Mouse (Mus musculus) heart, adult 2 months (tissue): ENCODE results near the gene Dph5. TPM values are rescaled to one million over a fixed set of nuclear protein-coding genes. Genes with fewer than 3 reads are reported as not detected.

Experiments
- DNase-seq, 2 experiments: peaks; one replicate each; pipeline ENCODE4 v3.0.0; 2021
- H3K27ac ChIP-seq: fragments of 200-600 bp; 2 replicates; pipeline ENCODE4 v1.8.1; 2022
- H3K27me3 ChIP-seq: fragments of 200-500 bp; 2 replicates; pipeline ENCODE4 v1.6.1; 2012; ENCODE audit warnings: mild to moderate bottlenecking, low read length, inconsistent platforms, mixed read lengths; ENCODE audit not compliant: control insufficient read depth, insufficient read depth
- H3K36me3 ChIP-seq: fragments of 200-500 bp; 2 replicates; pipeline ENCODE4 v1.6.1; 2012; ENCODE audit warnings: low read length, inconsistent platforms; ENCODE audit not compliant: control insufficient read depth, insufficient read depth
- H3K4me1 ChIP-seq: fragments of 200-500 bp; 2 replicates; pipeline ENCODE4 v1.6.1; 2011; ENCODE audit warnings: low read length; ENCODE audit not compliant: control insufficient read depth, insufficient read depth
- H3K4me3 ChIP-seq: fragments of 200-600 bp; 2 replicates; pipeline ENCODE4 v1.8.1; 2022
- H3K79me2 ChIP-seq: fragments of 200-500 bp; replicated peaks from 2 replicates; pipeline ENCODE4 v1.6.1; 2012; ENCODE audit warnings: mild to moderate bottlenecking, inconsistent platforms, low read length, moderate library complexity, mixed read lengths; ENCODE audit not compliant: control insufficient read depth, insufficient read depth
- H3K9ac ChIP-seq: fragments of 200-500 bp; 2 replicates; pipeline ENCODE4 v1.6.1; 2012; ENCODE audit warnings: low read depth, mild to moderate bottlenecking, control low read depth, inconsistent platforms, low read length, mixed read lengths
- CTCF ChIP-seq: fragments of 200-600 bp; IDR thresholded peaks from 2 replicates; pipeline ENCODE4 v1.8.1; 2022; ENCODE audit warnings: antibody characterized with exemption, mild to moderate bottlenecking, moderate library complexity
- EP300 ChIP-seq: fragments of 200-500 bp; IDR thresholded peaks from 2 replicates; pipeline ENCODE4 v1.6.1; 2011; ENCODE audit warnings: low read depth, low read length, control low read depth; ENCODE audit not compliant: insufficient read depth
- POLR2A ChIP-seq: fragments of 200-500 bp; IDR thresholded peaks from 2 replicates; pipeline ENCODE4 v1.6.1; 2011; ENCODE audit warnings: mild to moderate bottlenecking, low read depth, low read length, control low read depth; ENCODE audit not compliant: insufficient read depth
- WGBS: fragments of 180-500 bp; shearing (Covaris S2); methylation state at CpG from one replicate; pipeline ENCODE4 v1.1.7; 2018; 5-methylcytosine and 5-hydroxymethylcytosine counted together
- intact Hi-C: fragments of 180-260 bp; cut with DNase I; formaldehyde crosslinking; loops from one replicate; pipeline ENCODE4 v1.15.1; 2025
- polyA plus RNA-seq: library from polyadenylated mRNA; depleted of rRNA; stranded (reverse); fragments of >200 nt; gene quantifications from 2 replicates; pipeline ENCODE4 v1.2.3, GENCODE M21; 2012
- total RNA-seq, 2 experiments: library from RNA; stranded (reverse); gene quantifications; 2 replicates each; pipeline ENCODE4 v1.2.3; 2021

The Dph5 gene
- total and polyA plus RNA-seq, 3 experiments: 3.3 to 8.4 (median 5.8) TPM

- Histone ChIP-seq H3K4me1 (peaks cover 6% of the 10 kb centered on the region), H3K9ac (no peak overlapping the region), H3K4me3 (no peak overlapping the region), H3K36me3 (peaks cover 7% of the 10 kb centered on the region), H3K27me3 (no peaks in the 10 kb centered on the region), H3K79me2 (no peaks in the 10 kb centered on the region), H3K27ac (peak overlapping the region; percentile 36)
- WGBS: 65% methylated on average over 6 of the region's 6 CpGs
- TF ChIP-seq EP300: no peak
- no peak for TF ChIP-seq CTCF
- TF ChIP-seq POLR2A: no peak
- no peak for DNase-seq
- intact Hi-C loops: no loop called here
These were observed 62.6 kb downstream of the Dph5 start for GRCm38 (mm10) chr3:115949921-115950877.

GRCm38 (mm10) chr3:115951221-115951620 is 63.6 kb downstream of the Dph5 start:
- TF ChIP-seq EP300 (no peak), POLR2A (0 out of 2 replicates have a peak, but pooled peaks have one; percentile 24)
- DNase-seq: no peak
- 63% methylated on average over 3 of the region's 3 CpGs for WGBS
- H3K27me3 ChIP-seq: no peaks in the 10 kb centered on the region
- no peaks in the 10 kb centered on the region for H3K79me2 ChIP-seq
- peaks cover 6% of the 10 kb centered on the region for H3K4me1 ChIP-seq
- peak overlapping the region; percentile 36 for H3K27ac ChIP-seq
- peaks cover 7% of the 10 kb centered on the region for H3K36me3 ChIP-seq
- no peak overlapping the region for H3K9ac ChIP-seq
- intact Hi-C loops: no loop called here
- no peak overlapping the region for H3K4me3 ChIP-seq

GRCm38 (mm10) chr3:115952356-115952755 is 64.7 kb downstream of the Dph5 start:
- TF ChIP-seq CTCF: no peak
- no peak for TF ChIP-seq EP300
- TF ChIP-seq POLR2A: no peak
- H3K4me1 ChIP-seq: peaks cover 6% of the 10 kb centered on the region
- H3K79me2 ChIP-seq: no peaks in the 10 kb centered on the region
- H3K27ac ChIP-seq: peak overlapping the region; percentile 42
- intact Hi-C loops: no loop called here
- peaks cover 7% of the 10 kb centered on the region for H3K36me3 ChIP-seq
- no peak overlapping the region for H3K4me3 ChIP-seq
- WGBS: 80% methylated on average over 4 of the region's 4 CpGs
- no peak for DNase-seq
- H3K9ac ChIP-seq: no peak overlapping the region
- H3K27me3 ChIP-seq: no peaks in the 10 kb centered on the region

GRCm38 (mm10) chr3:115953088-115953487 is 65.5 kb downstream of the Dph5 start:
- intact Hi-C loops: no loop called here
- Histone ChIP-seq H3K4me3 (no peak overlapping the region), H3K9ac (no peak overlapping the region), H3K4me1 (peaks cover 6% of the 10 kb centered on the region), H3K36me3 (peaks cover 7% of the 10 kb centered on the region), H3K27ac (peak overlapping the region; percentile 42; the same call in 1 of the 2 replicates), H3K27me3 (no peaks in the 10 kb centered on the region), H3K79me2 (no peaks in the 10 kb centered on the region)
- no peak for DNase-seq
- no peak for TF ChIP-seq POLR2A
- TF ChIP-seq CTCF: no peak
- no peak for TF ChIP-seq EP300
- 36% methylated on average over 3 of the region's 3 CpGs for WGBS

- Histone ChIP-seq H3K4me1 (0 out of 2 replicates have a peak, but pooled peaks cover 1% of the 10 kb centered on the region), H3K4me3 (no peak overlapping the region), H3K9ac (no peak overlapping the region), H3K79me2 (no peaks in the 10 kb centered on the region), H3K36me3 (no peaks in the 10 kb centered on the region; the same call in none of the 2 replicates), H3K27me3 (no peaks in the 10 kb centered on the region), H3K27ac (no peak overlapping the region)
- TF ChIP-seq EP300 (no peak), POLR2A (no peak), CTCF (no peak)
- DNase-seq: no peak
- intact Hi-C loops: no loop called here
- 97% methylated on average over 7 of the region's 7 CpGs for WGBS
These were observed 69.6 kb downstream of the Dph5 start for GRCm38 (mm10) chr3:115957223-115957622.
